Mouse (Mus musculus): ENCODE results near the gene Spatc1l. TPM values are rescaled to one million over a fixed set of nuclear protein-coding genes. Genes with fewer than 3 reads are reported as not detected.

Spatc1l gene
- polyA plus RNA-seq, 1 experiment: not detected

DNA sequence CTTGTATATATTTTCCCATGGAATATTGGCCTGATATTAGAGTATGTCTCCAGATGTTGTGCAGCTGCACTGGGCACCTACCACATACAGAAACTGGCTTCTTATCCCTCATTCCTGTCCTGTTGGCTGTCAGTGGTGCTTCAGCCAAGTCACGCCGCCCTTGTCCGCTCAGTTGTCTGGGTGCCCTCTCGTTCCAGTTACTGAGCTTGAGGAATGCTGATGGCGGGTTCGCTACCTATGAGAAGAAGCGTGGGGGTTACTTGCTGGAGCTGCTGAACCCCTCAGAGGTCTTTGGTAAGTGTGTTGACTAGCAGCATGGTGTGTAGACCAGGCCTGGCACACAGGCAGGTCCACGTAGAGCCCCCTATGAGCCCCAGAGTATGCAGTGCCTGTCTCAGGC is 15.5 kb upstream of the Spatc1l start:
- no peak overlapping the region for H3K4me3 ChIP-seq (replicated peaks)
- H3K4me1 ChIP-seq (ENCODE audit: control insufficient read depth): no peaks in the 10 kb centered on the region
- H3K9me3 ChIP-seq (ENCODE audit: control insufficient read depth, low read length): no peaks in the 10 kb centered on the region
- no peaks in the 10 kb centered on the region for H3K27me3 ChIP-seq (ENCODE audit: control insufficient read depth)
- TF ChIP-seq GATA1 (IDR thresholded peaks at IDR 0.05; ENCODE audit: low read length) (no peak), TAL1 (IDR thresholded peaks at IDR 0.05; ENCODE audit: low read length) (no peak)
- H3K36me3 ChIP-seq (ENCODE audit: control insufficient read depth): peaks cover 96% of the 10 kb centered on the region

GRCm38 (mm10) chr10:76548218-76548617 is 13.9 kb upstream of the Spatc1l start:
- no peaks in the 10 kb centered on the region for H3K9me3 ChIP-seq (ENCODE audit: control insufficient read depth, low read length)
- TF ChIP-seq TAL1 (IDR thresholded peaks at IDR 0.05; ENCODE audit: low read length): no peak
- TF ChIP-seq GATA1 (IDR thresholded peaks at IDR 0.05; ENCODE audit: low read length): no peak
- H3K27me3 ChIP-seq (ENCODE audit: control insufficient read depth): no peaks in the 10 kb centered on the region
- no peaks in the 10 kb centered on the region for H3K4me1 ChIP-seq (ENCODE audit: control insufficient read depth)
- no peak overlapping the region for H3K4me3 ChIP-seq (replicated peaks)
- peaks cover 97% of the 10 kb centered on the region for H3K36me3 ChIP-seq (ENCODE audit: control insufficient read depth)

- H3K27me3 ChIP-seq (ENCODE audit: control insufficient read depth): no peaks in the 10 kb centered on the region
- no peaks in the 10 kb centered on the region for H3K4me1 ChIP-seq (ENCODE audit: control insufficient read depth)
- H3K36me3 ChIP-seq (ENCODE audit: control insufficient read depth): peaks cover 91% of the 10 kb centered on the region
- H3K9me3 ChIP-seq (ENCODE audit: control insufficient read depth, low read length): no peaks in the 10 kb centered on the region
- TF ChIP-seq GATA1 (IDR thresholded peaks at IDR 0.05; ENCODE audit: low read length): no peak
- no peak for TF ChIP-seq TAL1 (IDR thresholded peaks at IDR 0.05; ENCODE audit: low read length)
- no peak overlapping the region for H3K4me3 ChIP-seq (replicated peaks)
Measured at GRCm38 (mm10) chr10:76550458-76550857, 11.6 kb upstream of the Spatc1l start.

GRCm38 (mm10) chr10:76551556-76551955 is 10.5 kb upstream of the Spatc1l start:
- H3K36me3 ChIP-seq (ENCODE audit: control insufficient read depth): peaks cover 80% of the 10 kb centered on the region
- no peak overlapping the region for H3K4me3 ChIP-seq (replicated peaks)
- no peaks in the 10 kb centered on the region for H3K9me3 ChIP-seq (ENCODE audit: control insufficient read depth, low read length)
- H3K4me1 ChIP-seq (ENCODE audit: control insufficient read depth): no peaks in the 10 kb centered on the region
- no peaks in the 10 kb centered on the region for H3K27me3 ChIP-seq (ENCODE audit: control insufficient read depth)
- TF ChIP-seq GATA1 (IDR thresholded peaks at IDR 0.05; ENCODE audit: low read length) (no peak), TAL1 (IDR thresholded peaks at IDR 0.05; ENCODE audit: low read length) (no peak)

DNA sequence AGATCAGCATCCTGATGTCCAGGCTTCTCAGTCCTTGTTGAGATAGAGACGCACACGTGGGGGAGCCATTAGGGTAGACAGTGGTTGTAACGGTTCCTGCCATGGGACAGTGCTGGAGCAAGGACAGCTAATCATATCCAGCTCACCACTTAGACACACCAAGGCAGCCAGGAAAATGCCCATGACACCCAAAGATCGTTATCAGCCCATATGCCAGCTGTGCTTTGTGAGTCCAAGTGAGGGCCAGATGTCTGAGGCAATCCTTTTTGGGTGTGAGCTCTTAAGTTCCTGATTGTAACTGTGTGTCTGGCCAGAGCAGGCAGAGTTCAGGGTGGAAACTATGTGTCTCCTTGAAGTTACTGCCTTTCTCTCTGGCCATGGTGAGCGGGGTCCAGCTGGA is 8.0 kb upstream of the Spatc1l start:
- Histone ChIP-seq H3K4me3 (replicated peaks) (no peak overlapping the region), H3K4me1 (ENCODE audit: control insufficient read depth) (no peaks in the 10 kb centered on the region), H3K36me3 (ENCODE audit: control insufficient read depth) (peaks cover 57% of the 10 kb centered on the region), H3K27me3 (ENCODE audit: control insufficient read depth) (no peaks in the 10 kb centered on the region), H3K9me3 (ENCODE audit: control insufficient read depth, low read length) (no peaks in the 10 kb centered on the region)
- TF ChIP-seq TAL1 (IDR thresholded peaks at IDR 0.05; ENCODE audit: low read length) (no peak), GATA1 (IDR thresholded peaks at IDR 0.05; ENCODE audit: low read length) (no peak)

DNA sequence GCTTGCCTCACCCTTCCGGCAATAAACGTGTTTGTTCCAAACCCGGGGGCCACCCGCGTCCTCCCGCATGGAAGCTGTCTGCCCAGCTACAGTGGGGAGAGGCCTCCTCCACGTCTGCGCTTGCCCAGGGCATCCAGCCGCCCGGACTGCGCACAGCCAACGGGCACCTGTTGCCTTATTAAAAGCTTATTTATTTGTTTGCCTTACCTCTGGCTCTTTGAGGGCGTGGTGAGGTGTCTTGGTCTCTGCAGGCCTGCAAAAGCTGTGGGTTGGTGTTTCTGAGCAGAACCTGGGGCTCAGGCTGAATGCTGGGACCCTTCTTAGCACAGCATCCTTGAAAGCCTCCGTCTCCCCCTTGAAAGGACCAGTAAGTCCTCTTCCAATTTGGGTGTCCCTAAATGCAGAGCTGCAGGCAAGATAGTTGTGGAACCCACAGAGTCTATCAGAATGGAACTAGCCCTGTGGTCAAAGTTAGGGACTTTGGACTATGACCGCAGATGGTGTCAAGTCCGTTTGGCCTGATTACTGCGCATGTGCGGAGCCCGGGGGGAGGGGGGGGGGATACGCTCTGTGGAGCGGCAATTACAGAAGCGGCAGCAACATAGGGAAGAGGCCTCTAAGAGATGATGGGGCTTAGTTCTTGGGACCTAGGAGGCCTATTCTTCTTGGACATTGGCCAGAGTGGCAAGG is 8.1 kb downstream of the Spatc1l start:
- Histone ChIP-seq H3K9me3 (ENCODE audit: control insufficient read depth, low read length) (no peaks in the 10 kb centered on the region), H3K27me3 (ENCODE audit: control insufficient read depth) (no peaks in the 10 kb centered on the region), H3K36me3 (ENCODE audit: control insufficient read depth) (no peaks in the 10 kb centered on the region), H3K4me3 (replicated peaks) (no peak overlapping the region), H3K4me1 (ENCODE audit: control insufficient read depth) (no peaks in the 10 kb centered on the region)
- TF ChIP-seq GATA1 (IDR thresholded peaks at IDR 0.05; ENCODE audit: low read length): no peak
- TF ChIP-seq TAL1 (IDR thresholded peaks at IDR 0.05; ENCODE audit: low read length): no peak

DNA sequence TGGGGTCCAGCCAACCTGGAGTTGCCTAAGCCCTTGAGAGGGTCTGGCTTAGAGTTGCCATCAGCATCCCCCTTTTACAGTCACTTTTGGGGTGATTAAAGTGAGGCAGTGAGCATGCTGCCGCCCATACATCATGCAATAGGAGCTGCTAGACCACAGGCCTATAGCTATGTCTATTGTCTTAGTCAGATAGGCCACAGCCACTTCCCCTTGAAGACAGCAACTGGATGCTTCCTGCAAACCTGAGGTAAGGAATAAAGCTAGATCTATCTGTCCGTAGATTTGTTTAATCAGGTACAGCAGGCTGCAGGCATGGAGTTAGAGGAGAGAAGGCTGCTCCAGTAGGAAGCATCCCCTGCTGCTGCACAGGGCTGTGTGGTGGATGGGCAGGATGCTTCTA is 9.0 kb downstream of the Spatc1l start:
- Histone ChIP-seq H3K4me3 (replicated peaks) (no peak overlapping the region), H3K4me1 (ENCODE audit: control insufficient read depth) (no peaks in the 10 kb centered on the region), H3K27me3 (ENCODE audit: control insufficient read depth) (no peaks in the 10 kb centered on the region), H3K9me3 (ENCODE audit: control insufficient read depth, low read length) (no peaks in the 10 kb centered on the region), H3K36me3 (ENCODE audit: control insufficient read depth) (no peaks in the 10 kb centered on the region)
- TF ChIP-seq GATA1 (IDR thresholded peaks at IDR 0.05; ENCODE audit: low read length): no peak
- no peak for TF ChIP-seq TAL1 (IDR thresholded peaks at IDR 0.05; ENCODE audit: low read length)

- no peaks in the 10 kb centered on the region for H3K36me3 ChIP-seq (ENCODE audit: control insufficient read depth)
- no peaks in the 10 kb centered on the region for H3K4me1 ChIP-seq (ENCODE audit: control insufficient read depth)
- no peak overlapping the region for H3K4me3 ChIP-seq (replicated peaks)
- TF ChIP-seq GATA1 (IDR thresholded peaks at IDR 0.05; ENCODE audit: low read length): no peak
- no peak for TF ChIP-seq TAL1 (IDR thresholded peaks at IDR 0.05; ENCODE audit: low read length)
- H3K9me3 ChIP-seq (ENCODE audit: control insufficient read depth, low read length): no peaks in the 10 kb centered on the region
- H3K27me3 ChIP-seq (ENCODE audit: control insufficient read depth): no peaks in the 10 kb centered on the region
Measured at GRCm38 (mm10) chr10:76572151-76572550, 10.1 kb downstream of the Spatc1l start.

DNA sequence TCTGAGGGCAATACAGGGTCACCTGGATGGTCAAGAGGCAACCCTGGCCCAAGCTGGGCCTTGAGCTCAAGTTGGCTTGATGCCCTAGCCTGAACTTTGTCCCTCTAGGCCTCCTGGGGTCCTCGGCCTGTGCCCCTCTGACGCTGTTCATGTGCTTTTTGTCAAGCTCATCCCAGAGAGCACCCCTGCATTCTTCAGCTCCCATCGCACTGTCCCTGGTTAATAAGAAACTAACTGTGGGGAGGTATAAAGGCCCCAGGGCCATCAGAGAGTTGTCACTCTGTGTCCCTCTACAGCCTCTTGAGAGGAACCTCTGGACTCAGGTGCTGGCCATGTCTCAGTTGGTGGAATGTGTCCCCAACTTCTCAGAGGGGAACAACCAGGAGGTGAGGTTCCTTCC is 13.3 kb downstream of the Spatc1l start, which contains the start of gene Ftcd:
Gene Ftcd, plus strand, starts transcription at position 275 of the 400 bp plus-strand sequence.
- Histone ChIP-seq H3K4me3 (replicated peaks) (no peak within 1 kb of the TSS), H3K27me3 (ENCODE audit: control insufficient read depth) (no peaks in the 10 kb centered on the region), H3K4me1 (ENCODE audit: control insufficient read depth) (no peaks in the 10 kb centered on the region), H3K36me3 (ENCODE audit: control insufficient read depth) (no peaks in the 10 kb centered on the region; the same call in 1 of the 2 replicates), H3K9me3 (ENCODE audit: control insufficient read depth, low read length) (no peaks in the 10 kb centered on the region)
- TF ChIP-seq TAL1 (IDR thresholded peaks at IDR 0.05; ENCODE audit: low read length): no peak
- no peak for TF ChIP-seq GATA1 (IDR thresholded peaks at IDR 0.05; ENCODE audit: low read length)

DNA sequence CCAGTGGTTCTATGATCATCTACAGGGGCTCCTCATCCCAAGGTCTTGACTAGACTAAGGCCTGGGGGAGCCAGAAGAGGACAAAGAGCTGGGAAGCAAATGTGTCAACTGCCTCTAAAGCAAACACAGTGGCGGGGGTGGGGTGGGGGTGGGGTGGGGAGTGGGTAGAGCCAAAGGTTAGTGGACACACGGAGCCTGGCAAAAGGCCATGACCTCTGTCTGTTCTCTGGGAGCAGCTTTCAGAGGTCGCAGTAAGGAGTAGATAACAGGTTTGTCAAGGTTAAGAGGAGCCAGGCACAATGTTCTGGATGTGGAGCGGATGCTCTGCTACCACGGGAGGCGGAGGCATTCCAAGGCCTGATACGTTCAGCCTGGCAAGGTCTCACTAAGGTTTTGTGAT is 14.8 kb downstream of the Spatc1l start:
- no peaks in the 10 kb centered on the region for H3K9me3 ChIP-seq (ENCODE audit: control insufficient read depth, low read length)
- no peaks in the 10 kb centered on the region; the same call in 1 of the 2 replicates for H3K36me3 ChIP-seq (ENCODE audit: control insufficient read depth)
- no peak for TF ChIP-seq TAL1 (IDR thresholded peaks at IDR 0.05; ENCODE audit: low read length)
- no peak for TF ChIP-seq GATA1 (IDR thresholded peaks at IDR 0.05; ENCODE audit: low read length)
- no peak overlapping the region for H3K4me3 ChIP-seq (replicated peaks)
- no peaks in the 10 kb centered on the region for H3K27me3 ChIP-seq (ENCODE audit: control insufficient read depth)
- H3K4me1 ChIP-seq (ENCODE audit: control insufficient read depth): no peaks in the 10 kb centered on the region

Measured in erythroblast, embryonic 14.5 days (primary cell).